Mouse (Mus musculus) liver, postnatal 0 days (tissue): ENCODE results near the gene Ccdc63.

Experiments
- CTCF ChIP-seq: sonication (generic); IDR thresholded peaks from 2 replicates; pipeline ENCODE4 v1.5.1; 2016; ENCODE audit warnings: antibody characterized with exemption, low read depth
- EP300 ChIP-seq: IDR thresholded peaks from 2 replicates; pipeline ENCODE4 v1.6.1; 2016; ENCODE audit warnings: antibody characterized with exemption, low read depth, mild to moderate bottlenecking

DNA sequence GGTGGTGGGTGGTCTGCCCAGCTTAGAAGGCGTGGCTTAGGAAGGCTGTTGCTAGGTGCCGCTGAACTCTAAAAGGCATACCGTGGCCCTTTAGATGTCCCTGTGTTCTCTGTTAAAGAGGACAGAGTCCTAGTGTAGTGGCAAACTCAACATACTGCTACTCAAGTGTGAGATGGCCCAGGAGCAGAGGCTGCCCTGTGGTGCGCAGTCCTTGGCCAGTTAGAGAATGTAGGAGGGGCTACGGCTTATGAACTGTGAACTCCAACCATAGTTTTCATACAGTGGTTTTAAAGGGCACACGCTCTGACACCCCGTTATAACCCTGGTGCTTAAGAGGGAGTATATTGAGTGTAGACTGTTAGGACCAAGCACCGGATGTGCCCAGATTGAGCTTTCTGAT, 30.4 kb upstream of the Ccdc63 start:
- TF ChIP-seq CTCF (no peak), EP300 (no peak)
